Mouse (Mus musculus): ENCODE data around the gene Mob2. TPM values are rescaled to one million over a fixed set of nuclear protein-coding genes. Genes with fewer than 3 reads are reported as not detected.

Mob2 gene
- polyA plus RNA-seq (2017; shearing (Covaris generic)), result 91.6 TPM

GRCm38 (mm10) chr7:142060931-142061565 lies at the start of gene Mob2:
TSS of gene Mob2 (minus strand) at chr7:142061065.

DNA sequence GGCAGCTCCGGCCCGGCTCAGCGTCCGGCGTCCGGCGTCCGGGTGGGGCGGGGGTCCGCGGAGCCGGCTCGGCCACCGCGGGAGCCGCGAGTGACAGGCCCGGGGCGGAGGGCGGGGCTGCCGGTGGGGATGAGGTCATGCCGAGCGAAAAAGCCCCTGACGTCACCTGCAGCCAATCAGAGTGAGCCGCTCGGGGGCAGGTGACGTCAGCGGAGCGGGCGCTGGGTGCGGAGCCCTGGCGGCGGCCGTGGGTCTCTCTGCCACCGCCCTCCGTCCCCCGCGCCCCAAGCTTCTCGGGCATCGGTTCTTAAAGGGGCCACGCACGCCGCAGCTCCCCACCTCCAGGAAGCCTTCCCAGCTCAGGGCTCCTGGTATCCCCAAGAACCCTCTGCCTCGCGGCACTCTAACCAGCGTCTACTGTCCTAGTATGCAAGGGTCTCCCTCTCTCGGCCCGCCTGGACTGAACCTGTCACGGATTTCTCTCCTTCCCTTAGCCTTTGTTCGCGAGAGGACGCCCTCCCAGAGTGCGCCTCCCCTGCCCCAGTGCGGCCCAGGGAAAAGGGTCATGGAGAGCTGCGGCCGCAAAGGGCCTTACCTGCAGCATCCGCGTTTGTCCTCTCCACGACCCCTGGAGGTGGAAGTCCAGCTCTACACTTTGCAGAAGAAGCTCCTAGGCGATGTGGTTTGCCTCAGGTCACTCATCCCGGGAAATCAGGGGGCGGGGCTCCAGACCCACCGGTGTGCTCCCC lies 34.5 kb upstream of the Mob2 start, which contains the start of gene Dusp8:
Gene Dusp8, minus strand, starts transcription at position 661 of the 749 bp plus-strand sequence.

Other genes starting within 250 kb of the Mob2 start
- not detected for gene Muc5b, start 222.0 kb downstream of the Mob2 start, polyA plus RNA-seq (2017; shearing (Covaris generic))
- gene Tollip, start 142.6 kb downstream of the Mob2 start, polyA plus RNA-seq (2017; shearing (Covaris generic)), result 54.9 TPM
- 0.68 TPM for gene Brsk2, start 111.3 kb downstream of the Mob2 start, polyA plus RNA-seq (2017; shearing (Covaris generic))
- not detected for gene Dusp8, start 34.8 kb upstream of the Mob2 start, polyA plus RNA-seq (2017; shearing (Covaris generic))
- not detected for gene Gm45618, start 59.7 kb upstream of the Mob2 start, polyA plus RNA-seq (2017; shearing (Covaris generic))
- gene Gm39115, start 75.0 kb upstream of the Mob2 start, polyA plus RNA-seq (2017; shearing (Covaris generic)), result not detected
- gene Gm45337, start 83.5 kb upstream of the Mob2 start, polyA plus RNA-seq (2017; shearing (Covaris generic)), result not detected
- not detected for gene Gm29735, start 96.0 kb upstream of the Mob2 start, polyA plus RNA-seq (2017; shearing (Covaris generic))
- gene Gm4553, start 104.7 kb upstream of the Mob2 start, polyA plus RNA-seq (2017; shearing (Covaris generic)), result not detected
- gene Krtap5-2, start 114.9 kb upstream of the Mob2 start, polyA plus RNA-seq (2017; shearing (Covaris generic)), result not detected
- gene Gm10153, start 129.3 kb upstream of the Mob2 start, polyA plus RNA-seq (2017; shearing (Covaris generic)), result not detected
- gene Krtap5-3, start 140.3 kb upstream of the Mob2 start, polyA plus RNA-seq (2017; shearing (Covaris generic)), result not detected
- gene Gm7579, start 150.8 kb upstream of the Mob2 start, polyA plus RNA-seq (2017; shearing (Covaris generic)), result not detected
- not detected for gene Krtap5-5, start 168.9 kb upstream of the Mob2 start, polyA plus RNA-seq (2017; shearing (Covaris generic))
- gene Gm40460, start 180.0 kb upstream of the Mob2 start, polyA plus RNA-seq (2017; shearing (Covaris generic)), result not detected
- not detected for gene Gm2431, start 197.3 kb upstream of the Mob2 start, polyA plus RNA-seq (2017; shearing (Covaris generic))
- not detected for gene Gm4559, start 213.3 kb upstream of the Mob2 start, polyA plus RNA-seq (2017; shearing (Covaris generic))
- not detected for gene Krtap5-1, start 236.1 kb upstream of the Mob2 start, polyA plus RNA-seq (2017; shearing (Covaris generic))
- not detected for gene Krtap5-4, start 242.5 kb upstream of the Mob2 start, polyA plus RNA-seq (2017; shearing (Covaris generic))

All from CD4-positive, CD25-positive, alpha-beta regulatory T cell, adult 9 weeks (primary cell).